Mouse (Mus musculus): ENCODE data around the gene Zfp97. TPM values are rescaled to one million over a fixed set of nuclear protein-coding genes. Genes with fewer than 3 reads are reported as not detected.
"Not testable (repeated sequence)": the region's sequence is repeated elsewhere in the genome, so short reads cannot be mapped to it uniquely, and the experiment has no call there.

Zfp97 gene
- total RNA-seq (2021): 1 to 10 TPM; 3.3 to 4.6 TPM

DNA sequence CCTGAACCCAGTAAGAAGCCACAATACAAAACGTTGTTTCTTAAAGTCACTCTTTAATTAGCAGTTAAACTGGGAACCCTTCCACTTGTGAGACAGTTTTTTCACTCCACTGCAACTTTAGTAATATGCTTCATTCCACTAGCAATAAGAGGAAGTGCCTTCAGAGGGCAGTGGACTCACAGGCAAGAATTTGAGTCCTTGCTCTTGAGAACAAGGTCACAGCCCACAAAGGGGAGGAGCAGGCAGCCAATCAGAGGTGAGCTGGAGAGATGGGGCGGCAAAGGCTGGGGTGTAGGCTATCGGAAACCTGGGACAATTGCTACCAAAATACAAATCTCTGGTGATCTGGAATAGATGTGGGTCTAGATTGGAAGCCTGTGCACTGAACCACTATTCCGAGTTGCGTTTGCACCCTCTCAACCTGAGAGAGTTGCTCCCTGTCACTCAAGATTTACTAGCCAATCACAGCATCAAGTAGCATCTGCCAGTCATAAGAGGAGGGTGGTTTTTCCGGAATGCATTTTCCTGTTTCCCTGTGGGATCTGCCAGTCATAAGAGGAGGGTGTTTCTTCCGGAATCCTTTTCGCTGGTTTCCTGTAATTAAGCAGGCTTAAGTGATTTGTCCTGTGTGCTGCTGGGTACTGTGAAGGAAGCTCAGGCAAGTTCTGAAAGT is at the start of gene Zfp97:
Gene Zfp97, plus strand, starts transcription at position 586 of the 673 bp plus-strand sequence.
- DNase-seq (ENCODE audit: low spot score in 2 of 2); intact Hi-C loops (cut with DNase I): not testable (repeated sequence)

- DNase-seq (ENCODE audit: low spot score in 2 of 2); intact Hi-C loops (cut with DNase I): not testable (repeated sequence)
These were observed 57.7 kb downstream of the Zfp97 start for GRCm38 (mm10) chr17:17178757-17179413.

DNA sequence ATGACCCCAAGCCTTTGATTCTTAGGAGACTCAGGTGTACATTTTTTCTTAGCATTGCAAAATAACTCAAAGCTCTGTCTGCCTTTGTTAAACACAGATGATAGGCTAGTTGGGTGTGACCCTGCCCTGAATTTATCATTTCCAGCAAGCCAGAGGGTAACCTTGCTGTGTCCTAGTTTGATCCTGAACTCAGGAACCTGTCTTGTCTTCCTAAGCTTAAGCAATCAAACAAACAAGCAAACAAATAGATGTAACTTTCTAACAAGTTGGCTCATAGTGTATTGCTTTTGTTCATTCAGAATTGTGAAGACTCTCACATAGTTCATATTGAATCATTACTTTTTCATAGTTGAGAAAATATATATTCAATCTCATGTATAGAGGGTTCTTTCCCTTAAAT is 73.5 kb downstream of the Zfp97 start:
- DNase-seq (ENCODE audit: low spot score in 2 of 2); intact Hi-C loops (cut with DNase I): not testable (repeated sequence)

DNA sequence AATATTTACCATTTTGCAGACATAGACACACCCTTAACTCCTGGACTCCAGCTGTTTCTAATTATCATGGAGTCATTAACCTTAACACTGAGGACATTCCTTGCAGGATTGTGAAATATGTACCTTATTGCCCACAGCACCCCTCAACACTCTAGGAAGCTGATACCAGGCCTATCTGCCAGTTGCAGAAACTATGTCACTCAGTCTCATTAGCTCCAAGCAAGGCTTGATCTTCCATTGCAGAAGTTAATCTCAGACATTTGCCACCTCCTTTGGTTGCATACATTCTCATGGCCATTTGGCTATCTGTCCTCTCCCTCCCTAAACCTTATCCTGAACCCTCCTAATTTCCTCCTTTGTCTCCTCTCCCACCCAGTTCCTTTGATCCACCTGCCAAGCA is 74.0 kb downstream of the Zfp97 start:
- intact Hi-C loops (cut with DNase I): no loop called here
- DNase-seq (ENCODE audit: low spot score in 2 of 2): no peak

DNA sequence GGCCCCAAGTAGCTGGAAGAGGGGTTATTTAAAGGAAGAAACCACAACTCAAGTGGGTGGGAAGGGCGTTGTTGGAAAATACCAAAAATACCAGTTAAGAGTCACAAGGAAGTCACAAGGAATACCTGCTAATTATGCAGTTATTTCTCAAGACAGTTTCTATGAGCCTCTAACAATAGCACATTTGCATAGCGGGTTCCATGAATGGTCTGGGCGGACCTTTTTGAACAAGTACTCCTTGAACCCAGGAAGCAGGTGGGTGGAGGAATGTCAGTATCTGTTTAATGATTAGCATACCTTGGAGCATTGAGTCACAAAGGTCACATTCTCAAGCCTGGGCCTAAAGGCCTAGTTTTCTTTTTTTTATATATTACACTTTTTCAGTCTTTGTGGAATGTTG is 74.9 kb downstream of the Zfp97 start:
- DNase-seq (ENCODE audit: low spot score in 2 of 2); intact Hi-C loops (cut with DNase I): not testable (repeated sequence)

Other genes with a start within 250 kb of the Zfp97 start
- gene Zfp960, start 57.3 kb upstream of the Zfp97 start, total RNA-seq (2021): 1 to 10 TPM; 6.7 to 7.8 TPM